Mouse (Mus musculus): Measurements from ENCODE around the gene Dnm3. TPM values are rescaled to one million over a fixed set of nuclear protein-coding genes. Genes with fewer than 3 reads are reported as not detected.

The Dnm3 gene
- polyA plus RNA-seq, 1 experiment from 2014 or later: 25.7 TPM

GRCm38 (mm10) chr1:162463676-162464075, 14.2 kb downstream of the Dnm3 start:
- H3K4me3 ChIP-seq: no peak overlapping the region
- H3K36me3 ChIP-seq: no peaks in the 10 kb centered on the region
- no peak overlapping the region for H3K4me2 ChIP-seq (replicated peaks)
- no peak overlapping the region for H3K27ac ChIP-seq
- H3K27me3 ChIP-seq: no peaks in the 10 kb centered on the region
- no peaks in the 10 kb centered on the region for H3K9me3 ChIP-seq (replicated peaks)
- no peak overlapping the region for H3K9ac ChIP-seq
- ATAC-seq (ENCODE audit: low FRiP score): no peak
- 84% methylated on average over 8 of the region's 8 CpGs for WGBS
- H3K4me1 ChIP-seq: no peaks in the 10 kb centered on the region

GRCm38 (mm10) chr1:162458711-162459110, 19.1 kb downstream of the Dnm3 start:
- Histone ChIP-seq H3K36me3 (no peaks in the 10 kb centered on the region), H3K9ac (no peak overlapping the region), H3K4me3 (no peak overlapping the region), H3K4me2 (replicated peaks) (no peak overlapping the region), H3K27ac (no peak overlapping the region), H3K27me3 (no peaks in the 10 kb centered on the region), H3K4me1 (0 out of 2 replicates have a peak, but pooled peaks cover 1% of the 10 kb centered on the region), H3K9me3 (replicated peaks) (no peaks in the 10 kb centered on the region)
- WGBS: 84% methylated on average over 2 of the region's 2 CpGs
- ATAC-seq (ENCODE audit: low FRiP score): no peak

GRCm38 (mm10) chr1:162456861-162457260, 21.0 kb downstream of the Dnm3 start:
- no peaks in the 10 kb centered on the region for H3K36me3 ChIP-seq
- H3K27me3 ChIP-seq: no peaks in the 10 kb centered on the region
- no peak overlapping the region for H3K4me2 ChIP-seq (replicated peaks)
- H3K9me3 ChIP-seq (replicated peaks): no peaks in the 10 kb centered on the region
- no peak for ATAC-seq (ENCODE audit: low FRiP score)
- 97% methylated on average over 6 of the region's 6 CpGs for WGBS
- H3K4me3 ChIP-seq: no peak overlapping the region
- no peak overlapping the region for H3K9ac ChIP-seq
- H3K27ac ChIP-seq: no peak overlapping the region
- H3K4me1 ChIP-seq: 0 out of 2 replicates have a peak, but pooled peaks cover 6% of the 10 kb centered on the region

GRCm38 (mm10) chr1:162456406-162456805, 21.4 kb downstream of the Dnm3 start:
- ATAC-seq (ENCODE audit: low FRiP score): no peak
- 0 out of 2 replicates have a peak, but pooled peaks cover 6% of the 10 kb centered on the region for H3K4me1 ChIP-seq
- H3K9me3 ChIP-seq (replicated peaks): no peaks in the 10 kb centered on the region
- WGBS: 88% methylated on average over 4 of the region's 4 CpGs
- H3K4me3 ChIP-seq: no peak overlapping the region
- no peaks in the 10 kb centered on the region for H3K27me3 ChIP-seq
- no peak overlapping the region for H3K4me2 ChIP-seq (replicated peaks)
- H3K9ac ChIP-seq: no peak overlapping the region
- no peak overlapping the region for H3K27ac ChIP-seq
- no peaks in the 10 kb centered on the region for H3K36me3 ChIP-seq

- WGBS: 55% methylated on average over 8 of the region's 8 CpGs
These were observed 24.3 kb downstream of the Dnm3 start for GRCm38 (mm10) chr1:162453578-162453977.

GRCm38 (mm10) chr1:162453030-162453429, 24.8 kb downstream of the Dnm3 start:
- Histone ChIP-seq H3K27me3 (no peaks in the 10 kb centered on the region), H3K9ac (no peak overlapping the region), H3K27ac (no peak overlapping the region), H3K4me2 (replicated peaks) (no peak overlapping the region), H3K4me3 (no peak overlapping the region), H3K36me3 (no peaks in the 10 kb centered on the region), H3K4me1 (0 out of 2 replicates have a peak, but pooled peaks cover 6% of the 10 kb centered on the region), H3K9me3 (replicated peaks) (no peaks in the 10 kb centered on the region)
- WGBS: 79% methylated on average over 6 of the region's 6 CpGs
- no peak for ATAC-seq (ENCODE audit: low FRiP score)

More at GRCm38 (mm10) chr1:162453578-162453977, 24.3 kb downstream of the Dnm3 start:
- Histone ChIP-seq H3K27ac (no peak overlapping the region), H3K9ac (no peak overlapping the region), H3K4me1 (0 out of 2 replicates have a peak, but pooled peaks cover 6% of the 10 kb centered on the region), H3K4me2 (replicated peaks) (no peak overlapping the region), H3K4me3 (no peak overlapping the region), H3K9me3 (replicated peaks) (no peaks in the 10 kb centered on the region), H3K36me3 (no peaks in the 10 kb centered on the region), H3K27me3 (no peaks in the 10 kb centered on the region)
- no peak for ATAC-seq (ENCODE audit: low FRiP score)

- no peak for ATAC-seq (ENCODE audit: low FRiP score)
- Histone ChIP-seq H3K4me3 (no peak overlapping the region), H3K4me2 (replicated peaks) (no peak overlapping the region), H3K27ac (no peak overlapping the region), H3K27me3 (no peaks in the 10 kb centered on the region), H3K9me3 (replicated peaks) (no peaks in the 10 kb centered on the region), H3K36me3 (no peaks in the 10 kb centered on the region), H3K4me1 (0 out of 2 replicates have a peak, but pooled peaks cover 6% of the 10 kb centered on the region), H3K9ac (no peak overlapping the region)
- WGBS: 81% methylated on average over 3 of the region's 3 CpGs
These were observed 28.5 kb downstream of the Dnm3 start for GRCm38 (mm10) chr1:162449161-162449909.

GRCm38 (mm10) chr1:162444805-162445204, 33.0 kb downstream of the Dnm3 start:
- Histone ChIP-seq H3K27me3 (no peaks in the 10 kb centered on the region), H3K4me2 (replicated peaks) (no peak overlapping the region), H3K4me3 (no peak overlapping the region), H3K27ac (no peak overlapping the region), H3K36me3 (no peaks in the 10 kb centered on the region), H3K9me3 (replicated peaks) (no peaks in the 10 kb centered on the region), H3K4me1 (no peaks in the 10 kb centered on the region), H3K9ac (no peak overlapping the region)
- ATAC-seq (ENCODE audit: low FRiP score): no peak
- 87% methylated on average over 8 of the region's 8 CpGs for WGBS

- no peaks in the 10 kb centered on the region for H3K4me1 ChIP-seq
- no peak overlapping the region for H3K4me2 ChIP-seq (replicated peaks)
- no peaks in the 10 kb centered on the region for H3K36me3 ChIP-seq
- H3K27ac ChIP-seq: no peak overlapping the region
- H3K9ac ChIP-seq: no peak overlapping the region
- no peaks in the 10 kb centered on the region for H3K9me3 ChIP-seq (replicated peaks)
- ATAC-seq (ENCODE audit: low FRiP score): no peak
- no peak overlapping the region for H3K4me3 ChIP-seq
- H3K27me3 ChIP-seq: no peaks in the 10 kb centered on the region
These were observed 38.3 kb downstream of the Dnm3 start for GRCm38 (mm10) chr1:162439576-162439975.

- Histone ChIP-seq H3K4me3 (no peak overlapping the region), H3K9ac (no peak overlapping the region), H3K4me2 (replicated peaks) (no peak overlapping the region), H3K9me3 (replicated peaks) (no peaks in the 10 kb centered on the region), H3K27me3 (no peaks in the 10 kb centered on the region), H3K4me1 (no peaks in the 10 kb centered on the region), H3K36me3 (no peaks in the 10 kb centered on the region), H3K27ac (no peak overlapping the region)
- 65% methylated on average over 3 of the region's 3 CpGs for WGBS
- no peak for ATAC-seq (ENCODE audit: low FRiP score)
These were observed 41.2 kb downstream of the Dnm3 start for GRCm38 (mm10) chr1:162436672-162437071.

GRCm38 (mm10) chr1:162428904-162429303, 48.9 kb downstream of the Dnm3 start:
- H3K36me3 ChIP-seq: no peaks in the 10 kb centered on the region
- no peak for ATAC-seq (ENCODE audit: low FRiP score)
- no peak overlapping the region for H3K4me2 ChIP-seq (replicated peaks)
- WGBS: 82% methylated on average over 2 of the region's 2 CpGs
- H3K9ac ChIP-seq: no peak overlapping the region
- no peak overlapping the region for H3K4me3 ChIP-seq
- H3K4me1 ChIP-seq: no peaks in the 10 kb centered on the region; the same call in 1 of the 2 replicates
- H3K27ac ChIP-seq: no peak overlapping the region
- H3K27me3 ChIP-seq: no peaks in the 10 kb centered on the region
- H3K9me3 ChIP-seq (replicated peaks): 0 out of 2 replicates have a peak, but pooled peaks cover 3% of the 10 kb centered on the region

- 0 out of 2 replicates have a peak, but pooled peaks cover 3% of the 10 kb centered on the region for H3K9me3 ChIP-seq (replicated peaks)
- no peak overlapping the region for H3K4me3 ChIP-seq
- no peak overlapping the region for H3K4me2 ChIP-seq (replicated peaks)
- H3K36me3 ChIP-seq: no peaks in the 10 kb centered on the region
- WGBS: 46% methylated on average over 15 of the region's 15 CpGs
- no peak overlapping the region for H3K9ac ChIP-seq
- no peaks in the 10 kb centered on the region; the same call in 1 of the 2 replicates for H3K4me1 ChIP-seq
- no peaks in the 10 kb centered on the region for H3K27me3 ChIP-seq
- peak; percentile 64; the same call in 1 of the 2 replicates for ATAC-seq (ENCODE audit: low FRiP score)
- 0 out of 2 replicates have a peak overlapping the region, but pooled peaks have one; percentile 13 for H3K27ac ChIP-seq
These were observed 51.8 kb downstream of the Dnm3 start for GRCm38 (mm10) chr1:162425930-162426478.

Measured in hindbrain, embryonic 12.5 days (tissue).